8 mouse cellular contexts compared by ENCODE assay signal in genomic region chr4:129130755-129131303, GRCm38 (mm10). TPM values are rescaled to one million over a fixed set of nuclear protein-coding genes. Genes with fewer than 3 reads are reported as not detected.
DNase-seq lines count a peak whose midpoint lies in the region; TF ChIP-seq lines count a peak whose summit lies in the region.

No protein-coding gene starts in this region.

- H3K79me2 ChIP-seq in MEL (ENCODE audit: control insufficient read depth, insufficient read depth, low read length, poor library complexity), result peaks cover 1% of the 10 kb centered on the region; the same call in 1 of the 2 replicates

- TF ChIP-seq EP300 in MEL (IDR thresholded peaks at IDR 0.05; ENCODE audit: low read depth in 1 of 2, low read length in 2 of 2), result no peak

- H3K9ac ChIP-seq in MEL (ENCODE audit: control insufficient read depth, low read depth, low read length, poor library complexity, severe bottlenecking), result peak overlapping the region; percentile 35

- no peaks in the 10 kb centered on the region for H3K9me3 ChIP-seq in MEL (replicated peaks; ENCODE audit: insufficient read depth, low read length)
- no peaks in the 10 kb centered on the region for H3K9me3 ChIP-seq in limb, embryonic 10.5 days (replicated peaks)

- DNase-seq in 416B (ENCODE audit: low read depth) (peak; percentile 96), MEL (ENCODE audit: low read depth, low spot score) (peak; percentile 93)
- DNase-seq in forelimb bud, embryonic 11.5 days (ENCODE audit: low read depth, low spot score), result peak; percentile 80
- peak; percentile 70 for DNase-seq in limb, embryonic 10.5 days (ENCODE audit: low spot score)
- DNase-seq in natural killer cell, adult 2 months (ENCODE audit: low spot score in 2 of 2), result peak; percentile 34 to 44
- DNase-seq in left cerebral cortex, adult 18-20 months (ENCODE audit: low spot score in 2 of 2), result no peak
- DNase-seq in right cerebral cortex, postnatal 25 days, result no peak
- DNase-seq in heart, adult 18-20 months, result no peak

- H3K4me3 ChIP-seq in MEL (ENCODE audit: control insufficient read depth in 1 of 2, insufficient read depth in 1 of 2, low read depth in 2 of 2, low read length in 2 of 2), result peak overlapping the region; percentile 47 to 52; a peak in 3 of 4 replicates
- H3K4me3 ChIP-seq in limb, embryonic 10.5 days, result peak overlapping the region; percentile 49

- peaks cover 6 to 10% of the 10 kb centered on the region in 2 experiments; a peak in 3 of 4 replicates for H3K4me1 ChIP-seq in MEL (ENCODE audit: control insufficient read depth in 1 of 2, insufficient read depth in 2 of 2, low read length in 2 of 2)
- H3K4me1 ChIP-seq in limb, embryonic 10.5 days, result peaks cover 50% of the 10 kb centered on the region

- peaks cover 0 to 4% of the 10 kb centered on the region in 2 experiments; a peak in 2 of 4 replicates for H3K36me3 ChIP-seq in MEL (ENCODE audit: control insufficient read depth in 1 of 2, insufficient read depth in 2 of 2, low read length in 2 of 2)
- H3K36me3 ChIP-seq in limb, embryonic 10.5 days, result no peaks in the 10 kb centered on the region

- no peak for TF ChIP-seq RAD21 in MEL (IDR thresholded peaks at IDR 0.05; ENCODE audit: low read depth, low read length)

- TF ChIP-seq POLR2A in MEL (IDR thresholded peaks at IDR 0.05; ENCODE audit: control insufficient read depth in 1 of 2, insufficient read depth in 1 of 2, low read depth in 1 of 2, low read length in 2 of 2, poor library complexity in 1 of 2), result no peak

- peak overlapping the region; percentile 66; the same call in 1 of the 2 replicates for H3K27ac ChIP-seq in MEL (ENCODE audit: control insufficient read depth, low read depth, low read length)
- peak overlapping the region; percentile 86 for H3K27ac ChIP-seq in limb, embryonic 10.5 days

- TF ChIP-seq CTCF in MEL (IDR thresholded peaks at IDR 0.05 in 2 of 3, conservative IDR thresholded peaks at IDR 0.05 in 1 of 3; ENCODE audit: control insufficient read depth in 1 of 3, insufficient read depth in 1 of 3, low read depth in 2 of 3, low read length in 3 of 3, poor library complexity in 1 of 3, severe bottlenecking in 1 of 3), result no peak

- no peaks in the 10 kb centered on the region for H3K27me3 ChIP-seq in MEL (ENCODE audit: control insufficient read depth in 1 of 2, insufficient read depth in 2 of 2, low read length in 2 of 2)
- peaks cover 26% of the 10 kb centered on the region for H3K27me3 ChIP-seq in limb, embryonic 10.5 days (ENCODE audit: low read depth, poor library complexity, severe bottlenecking)

- 2% methylated on average over 17 of the region's 17 CpGs for WGBS in limb, embryonic 10.5 days

TF ChIP-seq in MEL, 35 proteins besides CTCF, POLR2A, EP300 and RAD21:
- peak; percentile 45; the same call in 1 of the 2 replicates for TF ChIP-seq ELF1 (IDR thresholded peaks at IDR 0.05; ENCODE audit: low read depth, low read length)
- TF ChIP-seq SIN3A (IDR thresholded peaks at IDR 0.05; ENCODE audit: low read length), result 0 out of 2 replicates have a peak, but pooled peaks have one; percentile 5
- TF ChIP-seq GATA1 (IDR thresholded peaks at IDR 0.05; ENCODE audit: low read depth, low read length), result no peak
- TF ChIP-seq ZNF384 (IDR thresholded peaks at IDR 0.05; ENCODE audit: low read depth, low read length), result 0 out of 2 replicates have a peak, but pooled peaks have one; percentile 27
- TF ChIP-seq TCF12 (IDR thresholded peaks at IDR 0.05; ENCODE audit: low read depth, low read length), result 0 out of 2 replicates have a peak, but pooled peaks have one; percentile 17
TF ChIP-seq in MEL: peak in this region for 4.

RNA-seq across cellular contexts. Expression of gene Fndc5, which starts 6.0 kb away (rescaled TPM):
- 15.5 and 15.8 TPM in 2 replicates for total RNA-seq in MEL (2012; rRNA removed)
- 100 to 1,000 TPM in 1 of 2 experiments, 10 to 100 TPM in 1; 35.9 to 123 TPM for polyA plus RNA-seq in MEL (2012; ENCODE audit: insufficient read depth in 1 of 2, insufficient read length in 2 of 2, low read depth in 1 of 2, low replicate concordance in 2 of 2, missing spikeins in 1 of 2)
- 2.0 and 2.6 TPM in 2 replicates for polyA plus RNA-seq in limb, embryonic 10.5 days (2016; fragmentation: Nextera tagmentation; extraction: Ambion mirVana)
- total RNA-seq in left cerebral cortex, adult 18-20 months (2021), result 10 to 100 TPM; 55.0 to 63.3 TPM
- 100 to 1,000 TPM; 312 to 343 TPM for total RNA-seq in heart, adult 18-20 months (2021)

RNA-seq across cellular contexts. Expression of gene Hpca, which starts 9.0 kb away (rescaled TPM):
- 0.39 and 0.59 TPM in 2 replicates for total RNA-seq in MEL (2012; rRNA removed)
- 1 to 10 TPM in 1 of 2 experiments, not detected in 1; 1.1 TPM for polyA plus RNA-seq in MEL (2012; ENCODE audit: insufficient read depth in 1 of 2, insufficient read length in 2 of 2, low read depth in 1 of 2, low replicate concordance in 2 of 2, missing spikeins in 1 of 2)
- 0.30 and 0.69 TPM in 2 replicates for polyA plus RNA-seq in limb, embryonic 10.5 days (2016; fragmentation: Nextera tagmentation; extraction: Ambion mirVana)
- 100 to 1,000 TPM; 684 to 738 TPM for total RNA-seq in left cerebral cortex, adult 18-20 months (2021)
- under 1 TPM in 1 of 2 experiments, not detected in 1; 0.18 TPM for total RNA-seq in heart, adult 18-20 months (2021)

RNA-seq across cellular contexts. Expression of gene Tmem54, which starts 25.5 kb away (rescaled TPM):
- total RNA-seq in MEL (2012; rRNA removed), result not detected in 2 replicates
- not detected for polyA plus RNA-seq in MEL (2012; ENCODE audit: insufficient read depth in 1 of 2, insufficient read length in 2 of 2, low read depth in 1 of 2, low replicate concordance in 2 of 2, missing spikeins in 1 of 2)
- polyA plus RNA-seq in limb, embryonic 10.5 days (2016; fragmentation: Nextera tagmentation; extraction: Ambion mirVana), result 6.8 and 7.3 TPM in 2 replicates
- not detected for total RNA-seq in left cerebral cortex, adult 18-20 months (2021)
- total RNA-seq in heart, adult 18-20 months (2021), result not detected

RNA-seq across cellular contexts. Expression of gene S100pbp, which starts 58.7 kb away (rescaled TPM):
- total RNA-seq in MEL (2012; rRNA removed), result 11.6 and 14.2 TPM in 2 replicates
- polyA plus RNA-seq in MEL (2012; ENCODE audit: insufficient read depth in 1 of 2, insufficient read length in 2 of 2, low read depth in 1 of 2, low replicate concordance in 2 of 2, missing spikeins in 1 of 2), result 10 to 100 TPM in 1 of 2 experiments, not detected in 1; 28.3 TPM
- 29.7 and 34.5 TPM in 2 replicates for polyA plus RNA-seq in limb, embryonic 10.5 days (2016; fragmentation: Nextera tagmentation; extraction: Ambion mirVana)
- total RNA-seq in left cerebral cortex, adult 18-20 months (2021), result 10 to 100 TPM; 37.1 to 38.3 TPM
- 1 to 10 TPM; 8.4 to 9.2 TPM for total RNA-seq in heart, adult 18-20 months (2021)

RNA-seq across cellular contexts. Expression of gene Yars, which starts 58.7 kb away (rescaled TPM):
- total RNA-seq in MEL (2012; rRNA removed), result 89.5 and 113 TPM in 2 replicates
- polyA plus RNA-seq in MEL (2012; ENCODE audit: insufficient read depth in 1 of 2, insufficient read length in 2 of 2, low read depth in 1 of 2, low replicate concordance in 2 of 2, missing spikeins in 1 of 2), result 100 to 1,000 TPM; 179 to 539 TPM
- 98.9 and 103 TPM in 2 replicates for polyA plus RNA-seq in limb, embryonic 10.5 days (2016; fragmentation: Nextera tagmentation; extraction: Ambion mirVana)
- total RNA-seq in left cerebral cortex, adult 18-20 months (2021), result 100 to 1,000 TPM in 1 of 2 experiments, 10 to 100 TPM in 1; 83.9 to 102 TPM
- total RNA-seq in heart, adult 18-20 months (2021), result 10 to 100 TPM; 25.6 to 33.4 TPM

Comparison
In these comparisons a context has a peak if more than half of its experiments do, and no peak if none do; other contexts are left out.
1. DNase-seq: peak in 416B (single experiment), MEL (single experiment), forelimb bud, embryonic 11.5 days (single experiment), limb, embryonic 10.5 days (single experiment) and natural killer cell, adult 2 months (2 of 2); none in left cerebral cortex, adult 18-20 months (0 of 2), right cerebral cortex, postnatal 25 days (single experiment) and heart, adult 18-20 months (0 of 2).
2. RNA of gene Fndc5, which starts 6.0 kb away (total RNA-seq): 312 to 343 TPM in heart, adult 18-20 months; 55.0 to 63.3 TPM in left cerebral cortex, adult 18-20 months and 15.5 to 15.8 TPM in MEL; every median in the first group is over 4 times any median in the second.
3. RNA of gene Hpca, which starts 9.0 kb away (total RNA-seq): 684 to 738 TPM in left cerebral cortex, adult 18-20 months; 0.39 to 0.59 TPM in MEL and 0.18 TPM in heart, adult 18-20 months; every median in the first group is over 100 times any median in the second.